ENCODE assay signal across 22 mouse cellular contexts in the genomic region with DNA sequence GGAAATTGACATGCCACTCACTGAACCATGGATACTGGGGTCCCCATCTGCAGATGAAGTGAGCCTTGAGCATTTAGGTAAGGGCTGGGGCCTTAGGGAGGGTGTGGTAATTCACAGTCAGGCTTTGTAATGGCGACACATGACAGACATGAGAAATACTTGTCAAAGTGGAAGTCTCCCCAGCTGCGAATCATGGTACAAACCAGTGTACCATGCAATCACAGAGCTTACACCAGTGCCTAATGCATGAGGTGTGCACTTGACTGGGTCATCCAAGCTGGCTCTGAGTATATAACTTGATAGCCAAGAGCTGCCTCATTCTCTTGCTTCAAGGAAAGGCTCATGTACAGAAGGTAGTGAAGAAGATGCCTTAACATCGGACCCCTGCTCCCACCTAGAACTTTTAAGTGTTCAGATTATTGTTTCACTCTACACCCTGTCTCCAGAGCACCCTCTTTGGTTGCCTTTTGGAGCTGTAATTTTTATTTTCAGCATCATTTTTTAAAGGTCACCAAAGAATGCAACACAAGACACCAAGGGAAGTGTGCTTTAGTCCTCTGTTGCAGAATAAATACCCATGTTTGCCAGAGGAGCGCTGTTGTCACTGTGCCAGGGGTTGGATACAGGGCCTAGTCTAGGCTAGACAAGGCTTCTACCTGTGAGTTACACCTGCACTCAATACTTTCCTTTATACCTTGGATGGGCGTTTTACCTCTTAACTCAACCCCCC. TPM values are rescaled to one million over a fixed set of nuclear protein-coding genes. Genes with fewer than 3 reads are reported as not detected.
DNase-seq lines count a peak whose midpoint lies in the region; ATAC-seq and TF ChIP-seq lines count a peak whose summit lies in the region.
"Had no signal": no experiment of that assay in that cellular context is flagged by ENCODE, and none has a peak within 500 bp of the region (broad histone marks: within the 10 kb centered on the region; RNA-seq: fewer than 3 reads in every experiment).

No protein-coding gene starts in this region.

- WGBS in heart, embryonic 13.5 days: 76% methylated on average over 5 of the region's 5 CpGs
- 82% methylated on average over 5 of the region's 5 CpGs for WGBS in kidney, postnatal 0 days
- 82% methylated on average over 5 of the region's 5 CpGs for WGBS in kidney, embryonic 14.5 days
- 82% methylated on average over 5 of the region's 5 CpGs for WGBS in lung, postnatal 0 days
- WGBS in stomach, postnatal 0 days: 80% methylated on average over 5 of the region's 5 CpGs

- no peak for DNase-seq in heart, adult 9 months (ENCODE audit: low spot score in 2 of 2)
- DNase-seq in kidney, postnatal 0 days (ENCODE audit: low spot score): no peak
- DNase-seq in lung, postnatal 0 days (ENCODE audit: low spot score): no peak
- DNase-seq in lung, postnatal 4 days: no peak
- DNase-seq in stomach, postnatal 0 days (ENCODE audit: low spot score): no peak
- DNase-seq: adrenal gland, adult 2 months; cerebellum, adult 9-11 months; embryo, embryonic 11 days; gastrocnemius, postnatal 36 days; heart, postnatal 14 days; kidney, adult 18-20 months; layer of hippocampus, adult 9-11 months; liver, embryonic 13.5 days; right cerebral cortex, adult 18-20 months; thymus, postnatal 36 days had no signal

- H3K4me3 ChIP-seq in heart, embryonic 13.5 days: no peak overlapping the region
- H3K4me3 ChIP-seq in kidney, postnatal 0 days (replicated peaks; ENCODE audit: low read depth, low read length): no peak overlapping the region
- H3K4me3 ChIP-seq in kidney, embryonic 14.5 days (ENCODE audit: low read length): no peak overlapping the region
- no peak overlapping the region for H3K4me3 ChIP-seq in lung, postnatal 0 days (ENCODE audit: low read depth, low read length)
- H3K4me3 ChIP-seq in stomach, postnatal 0 days (ENCODE audit: low read depth, low read length): no peak overlapping the region
- H3K4me3 ChIP-seq: embryonic facial prominence, embryonic 15.5 days; limb, embryonic 10.5 days; liver, embryonic 13.5 days; neural tube, embryonic 12.5 days had no signal

- TF ChIP-seq CTCF in kidney, postnatal 0 days (IDR thresholded peaks at IDR 0.05; ENCODE audit: low read depth): 0 out of 2 replicates have a peak, but pooled peaks have one; percentile 7
- peak; percentile 28 for TF ChIP-seq CTCF in lung, postnatal 0 days (IDR thresholded peaks at IDR 0.05)
- peak; percentile 37 for TF ChIP-seq CTCF in stomach, postnatal 0 days (IDR thresholded peaks at IDR 0.05; ENCODE audit: low read depth)

- ATAC-seq in heart, embryonic 13.5 days (ENCODE audit: extremely low read depth, insufficient number of reproducible peaks, low FRiP score, low TSS enrichment): no peak
- ATAC-seq in kidney, postnatal 0 days (replicated peaks; ENCODE audit: low FRiP score, low read depth): no peak
- ATAC-seq in kidney, embryonic 14.5 days (ENCODE audit: low FRiP score, low TSS enrichment): no peak
- ATAC-seq in lung, postnatal 0 days: no peak
- no peak for ATAC-seq in stomach, postnatal 0 days (ENCODE audit: low FRiP score, low TSS enrichment)
- ATAC-seq: forebrain, embryonic 16.5 days; hindbrain, embryonic 16.5 days had no signal

- no peak overlapping the region for H3K9ac ChIP-seq in heart, embryonic 13.5 days
- H3K9ac ChIP-seq in kidney, postnatal 0 days (ENCODE audit: low read depth, low read length): no peak overlapping the region
- no peak overlapping the region for H3K9ac ChIP-seq in kidney, embryonic 14.5 days (ENCODE audit: low read depth, low read length)
- H3K9ac ChIP-seq in lung, postnatal 0 days (replicated peaks; ENCODE audit: low read depth): no peak overlapping the region
- no peak overlapping the region for H3K9ac ChIP-seq in stomach, postnatal 0 days (ENCODE audit: low read length)
- H3K9ac ChIP-seq: embryonic facial prominence, embryonic 15.5 days; liver, embryonic 13.5 days; neural tube, embryonic 12.5 days had no signal

- no peaks in the 10 kb centered on the region for H3K36me3 ChIP-seq in heart, embryonic 13.5 days
- H3K36me3 ChIP-seq in kidney, postnatal 0 days (ENCODE audit: insufficient read depth, low read length): no peaks in the 10 kb centered on the region
- no peaks in the 10 kb centered on the region for H3K36me3 ChIP-seq in kidney, embryonic 14.5 days (ENCODE audit: control insufficient read depth, insufficient read depth, low read length)
- no peaks in the 10 kb centered on the region for H3K36me3 ChIP-seq in lung, postnatal 0 days (ENCODE audit: insufficient read depth, low read length)
- no peaks in the 10 kb centered on the region for H3K36me3 ChIP-seq in stomach, postnatal 0 days (ENCODE audit: control insufficient read depth, insufficient read depth, low read length)
- H3K36me3 ChIP-seq: embryonic facial prominence, embryonic 15.5 days; limb, embryonic 10.5 days; liver, embryonic 13.5 days; neural tube, embryonic 12.5 days had no signal

- H3K4me1 ChIP-seq in heart, embryonic 13.5 days: peaks cover 42% of the 10 kb centered on the region
- H3K4me1 ChIP-seq in kidney, postnatal 0 days (replicated peaks; ENCODE audit: insufficient read depth, low read length): no peaks in the 10 kb centered on the region
- 0 out of 2 replicates have a peak, but pooled peaks cover 2% of the 10 kb centered on the region for H3K4me1 ChIP-seq in kidney, embryonic 14.5 days (ENCODE audit: control insufficient read depth, insufficient read depth, low read length)
- H3K4me1 ChIP-seq in lung, postnatal 0 days (ENCODE audit: insufficient read depth, low read depth, low read length): no peaks in the 10 kb centered on the region
- H3K4me1 ChIP-seq in stomach, postnatal 0 days (replicated peaks; ENCODE audit: control insufficient read depth, insufficient read depth): no peaks in the 10 kb centered on the region
- H3K4me1 ChIP-seq: embryonic facial prominence, embryonic 15.5 days; liver, embryonic 13.5 days; neural tube, embryonic 12.5 days had no signal

- H3K27ac ChIP-seq in heart, embryonic 13.5 days (replicated peaks): peak overlapping the region; percentile 89
- no peak overlapping the region for H3K27ac ChIP-seq in kidney, postnatal 0 days
- H3K27ac ChIP-seq in kidney, embryonic 14.5 days (ENCODE audit: low read depth, low read length): no peak overlapping the region
- H3K27ac ChIP-seq in lung, postnatal 0 days (ENCODE audit: low read length): no peak overlapping the region
- no peak overlapping the region for H3K27ac ChIP-seq in stomach, postnatal 0 days (replicated peaks)
- H3K27ac ChIP-seq: embryonic facial prominence, embryonic 15.5 days; limb, embryonic 10.5 days; liver, embryonic 13.5 days; neural tube, embryonic 12.5 days had no signal

- no peaks in the 10 kb centered on the region for H3K27me3 ChIP-seq in heart, embryonic 13.5 days (replicated peaks)
- no peaks in the 10 kb centered on the region for H3K27me3 ChIP-seq in kidney, postnatal 0 days (ENCODE audit: insufficient read depth, low read length)
- H3K27me3 ChIP-seq in kidney, embryonic 14.5 days (ENCODE audit: control insufficient read depth, insufficient read depth, low read length): no peaks in the 10 kb centered on the region
- no peaks in the 10 kb centered on the region for H3K27me3 ChIP-seq in lung, postnatal 0 days (replicated peaks; ENCODE audit: insufficient read depth, low read length)
- no peaks in the 10 kb centered on the region for H3K27me3 ChIP-seq in stomach, postnatal 0 days (ENCODE audit: control insufficient read depth, insufficient read depth, low read length)
- H3K27me3 ChIP-seq: embryonic facial prominence, embryonic 15.5 days; liver, embryonic 13.5 days; neural tube, embryonic 12.5 days had no signal

- no peak for TF ChIP-seq EP300 in lung, postnatal 0 days (IDR thresholded peaks at IDR 0.05)
- no peak for TF ChIP-seq EP300 in stomach, postnatal 0 days (optimal IDR thresholded peaks at IDR 0.05)

- H3K4me2 ChIP-seq in heart, embryonic 13.5 days: no peak overlapping the region
- no peak overlapping the region for H3K4me2 ChIP-seq in kidney, postnatal 0 days (ENCODE audit: low read length)
- no peak overlapping the region for H3K4me2 ChIP-seq in kidney, embryonic 14.5 days (replicated peaks; ENCODE audit: low read depth, low read length)
- no peak overlapping the region for H3K4me2 ChIP-seq in lung, postnatal 0 days (replicated peaks; ENCODE audit: low read depth, low read length)
- no peak overlapping the region for H3K4me2 ChIP-seq in stomach, postnatal 0 days (replicated peaks; ENCODE audit: low read depth)
- H3K4me2 ChIP-seq: embryonic facial prominence, embryonic 15.5 days; liver, embryonic 13.5 days; neural tube, embryonic 12.5 days had no signal

- no peaks in the 10 kb centered on the region for H3K9me3 ChIP-seq in heart, embryonic 13.5 days
- H3K9me3 ChIP-seq in kidney, postnatal 0 days (replicated peaks; ENCODE audit: low read length): no peaks in the 10 kb centered on the region
- no peaks in the 10 kb centered on the region for H3K9me3 ChIP-seq in kidney, embryonic 14.5 days (ENCODE audit: control insufficient read depth, low read length)
- H3K9me3 ChIP-seq in lung, postnatal 0 days (ENCODE audit: low read length): no peaks in the 10 kb centered on the region
- no peaks in the 10 kb centered on the region for H3K9me3 ChIP-seq in stomach, postnatal 0 days (ENCODE audit: control insufficient read depth, low read length)
- H3K9me3 ChIP-seq: embryonic facial prominence, embryonic 15.5 days; limb, embryonic 10.5 days; liver, embryonic 13.5 days; neural tube, embryonic 12.5 days had no signal

RNA-seq across cellular contexts. Expression of a gene that starts 43.6 kb away (rescaled TPM):
- 8.8 and 9.7 TPM in 2 replicates for polyA plus RNA-seq in heart, embryonic 13.5 days (2015; fragmentation: Nextera tagmentation; extraction: Ambion mirVana)
- polyA plus RNA-seq in kidney, postnatal 0 days (2015; fragmentation: Nextera tagmentation; extraction: Ambion mirVana): 6.4 and 6.9 TPM in 2 replicates
- 14.8 and 22.9 TPM in 2 replicates for polyA plus RNA-seq in kidney, embryonic 14.5 days (2014; fragmentation: Nextera tagmentation; extraction: Ambion mirVana)
- 0.44 and 0.57 TPM in 2 replicates for polyA plus RNA-seq in lung, postnatal 0 days (2015; fragmentation: Nextera tagmentation; extraction: Ambion mirVana)
- 0.69 and 0.85 TPM in 2 replicates for polyA plus RNA-seq in stomach, postnatal 0 days (2015; fragmentation: Nextera tagmentation; extraction: Ambion mirVana)
